Mouse (Mus musculus) inflammation-experienced regulatory T-cells, adult 6 months (primary cell): ENCODE measurements around the gene Adgrl3. TPM values are rescaled to one million over a fixed set of nuclear protein-coding genes. Genes with fewer than 3 reads are reported as not detected.

Experiments
- ATAC-seq: one replicate; pipeline ENCODE4 v1.8.0; 2017
- polyA plus RNA-seq, 3 experiments: library from polyadenylated mRNA; unstranded; fragments of 100-300 nt; shearing (Covaris generic); gene quantifications; one replicate each; pipeline ENCODE4 v1.2.1; 2017

Gene Adgrl3
- polyA plus RNA-seq, 3 experiments from 2014 or later, result 0.96 TPM; not detected in 2

- ATAC-seq, result no peak
Observed at GRCm38 (mm10) chr5:81582886-81583285, 562.9 kb downstream of the Adgrl3 start.

DNA sequence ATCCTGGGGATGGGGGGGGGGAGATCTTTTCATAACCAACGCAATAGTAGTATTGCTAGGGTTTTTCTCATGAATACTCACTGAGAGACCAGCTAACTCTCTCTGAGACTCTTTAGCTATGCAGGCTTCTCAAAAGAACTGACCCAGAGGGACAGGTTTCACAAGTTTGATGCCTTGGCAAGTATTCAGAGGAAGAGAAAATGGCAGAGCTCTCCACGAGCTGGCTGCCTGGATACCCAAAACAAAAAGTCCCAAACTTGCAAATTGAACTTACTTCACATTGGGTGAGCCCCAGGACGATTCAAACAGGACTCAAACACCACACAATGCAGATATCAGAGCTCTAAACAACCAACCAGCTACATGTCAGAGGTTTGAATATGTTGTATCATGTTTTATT lies 563.5 kb downstream of the Adgrl3 start:
- ATAC-seq, result no peak

DNA sequence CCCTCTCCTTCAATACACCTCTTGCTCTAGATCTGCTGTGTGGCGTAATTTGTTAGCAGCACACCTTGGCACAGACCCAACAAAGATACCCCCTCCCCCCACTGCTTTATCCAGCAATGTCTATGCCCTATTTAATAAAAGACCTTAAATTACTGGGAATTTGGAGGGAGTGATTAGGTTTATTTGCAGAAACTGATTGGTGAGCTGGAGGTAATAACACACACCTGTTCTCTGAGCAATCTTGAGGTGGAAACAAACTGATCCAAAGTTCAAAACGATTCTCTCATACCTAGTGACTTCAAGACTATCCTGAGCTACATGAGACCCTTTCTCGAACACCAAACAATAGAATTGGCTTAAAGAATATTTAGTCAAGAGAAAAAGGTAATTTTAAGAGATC lies 565.0 kb downstream of the Adgrl3 start:
- no peak for ATAC-seq

DNA sequence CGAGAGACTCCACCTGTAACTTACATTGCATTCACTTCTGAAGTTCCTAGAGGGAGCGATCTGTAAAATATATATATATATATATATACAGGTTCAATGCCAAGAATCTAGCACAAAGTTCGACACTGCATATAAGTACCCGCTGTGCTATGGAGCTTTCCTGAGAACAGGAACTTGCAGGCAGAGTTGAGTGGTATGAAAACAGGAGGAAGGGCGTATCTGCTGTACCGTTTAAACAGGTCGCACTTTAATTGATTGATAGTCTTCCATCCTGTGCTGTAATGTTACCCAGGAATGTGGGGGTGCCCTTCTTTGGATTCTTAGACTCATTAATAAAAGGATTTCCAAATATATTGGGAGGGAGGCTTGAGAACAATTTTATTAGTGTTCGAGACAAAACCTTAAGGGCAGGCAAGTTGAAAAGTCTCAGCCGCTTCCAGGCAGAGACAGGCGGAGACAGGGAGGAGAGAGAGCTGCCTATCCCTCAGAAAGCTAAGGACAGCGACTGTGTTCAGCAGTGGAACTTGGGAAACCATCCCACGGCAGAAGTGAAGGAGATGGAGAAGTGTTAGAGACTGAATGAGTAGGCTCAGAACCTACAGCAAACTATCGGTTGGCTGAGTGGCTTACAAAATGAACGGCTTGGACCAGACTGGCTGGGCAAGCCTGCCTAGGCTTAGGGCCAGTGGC lies 570.2 kb downstream of the Adgrl3 start:
- ATAC-seq, result no peak

DNA sequence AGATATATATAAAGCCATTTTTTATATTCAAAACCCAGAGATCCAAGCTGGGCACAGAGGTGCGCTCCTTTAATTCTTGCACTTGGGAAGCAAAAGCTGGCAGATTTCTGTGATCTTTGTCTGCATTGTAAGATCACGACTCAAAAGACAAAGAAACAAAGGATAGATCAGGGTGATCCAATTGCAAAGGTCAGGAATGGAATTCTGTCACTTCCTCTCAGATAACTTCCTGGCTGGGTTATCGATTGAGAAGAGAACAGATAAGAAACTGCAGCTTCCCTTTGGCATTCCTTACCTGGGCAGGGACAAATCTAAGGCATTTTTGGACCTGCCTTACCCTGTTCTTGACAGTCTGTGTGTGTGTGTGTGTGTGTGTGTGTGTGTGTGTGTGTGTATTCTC lies 571.5 kb downstream of the Adgrl3 start:
- no peak for ATAC-seq

GRCm38 (mm10) chr5:81593396-81593995 lies 573.6 kb downstream of the Adgrl3 start:
- ATAC-seq, result no peak

DNA sequence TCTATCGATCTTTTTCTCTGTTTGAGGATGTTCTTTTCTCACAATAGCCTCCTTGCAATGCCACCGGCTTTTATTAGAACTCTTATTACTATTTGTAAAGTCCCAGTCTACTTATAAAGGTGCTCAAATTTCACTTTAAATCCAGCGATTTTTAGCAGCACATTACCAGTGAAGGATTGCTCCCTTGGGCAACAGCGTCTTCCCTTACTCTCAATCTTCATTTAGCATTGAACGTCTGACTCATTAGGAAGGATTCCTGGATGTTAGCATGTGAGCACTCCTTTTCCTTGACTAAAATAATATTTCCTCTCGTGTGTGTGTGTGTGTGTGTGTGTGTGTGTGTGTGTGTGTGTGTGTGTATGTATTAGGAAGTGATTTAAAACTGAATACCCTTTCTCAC lies 578.1 kb downstream of the Adgrl3 start:
- no peak for ATAC-seq

DNA sequence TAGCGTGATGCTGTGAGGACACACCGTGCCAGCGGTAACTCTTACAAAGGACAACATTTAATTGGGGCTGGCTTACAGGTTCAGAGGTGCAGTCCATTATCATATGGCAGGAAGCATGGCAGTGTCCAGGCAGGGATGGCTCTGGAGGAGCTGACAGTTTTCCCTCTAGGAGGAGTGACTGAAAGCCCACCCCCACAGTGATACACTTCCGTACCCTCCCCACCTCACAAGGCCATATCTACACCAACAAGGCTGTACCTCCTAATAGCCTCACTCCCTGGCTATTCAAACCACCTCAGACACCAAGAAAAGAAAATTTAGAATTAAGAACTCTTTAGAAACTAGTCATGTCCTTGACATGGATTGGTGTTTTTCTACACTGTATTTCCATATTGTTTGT lies 583.0 kb downstream of the Adgrl3 start:
- no peak for ATAC-seq

DNA sequence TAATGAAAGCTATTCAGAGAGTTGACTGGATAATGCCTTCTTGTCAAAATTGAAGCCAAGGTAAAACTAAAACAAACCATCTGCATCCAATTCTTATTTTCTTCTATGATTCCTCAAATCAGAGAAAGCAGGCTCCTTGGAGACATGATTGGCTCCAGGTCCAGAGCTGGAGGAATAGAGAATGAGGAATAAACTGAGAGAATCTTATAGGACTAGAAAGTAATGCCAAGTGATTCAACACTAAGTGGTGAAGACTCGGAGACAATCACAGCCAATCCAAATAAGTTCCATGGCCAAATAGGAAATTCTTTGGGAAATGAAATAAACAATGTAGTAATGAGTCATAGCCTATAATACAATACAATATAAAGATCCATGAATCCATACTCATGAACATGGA lies 585.7 kb downstream of the Adgrl3 start:
- ATAC-seq, result no peak

DNA sequence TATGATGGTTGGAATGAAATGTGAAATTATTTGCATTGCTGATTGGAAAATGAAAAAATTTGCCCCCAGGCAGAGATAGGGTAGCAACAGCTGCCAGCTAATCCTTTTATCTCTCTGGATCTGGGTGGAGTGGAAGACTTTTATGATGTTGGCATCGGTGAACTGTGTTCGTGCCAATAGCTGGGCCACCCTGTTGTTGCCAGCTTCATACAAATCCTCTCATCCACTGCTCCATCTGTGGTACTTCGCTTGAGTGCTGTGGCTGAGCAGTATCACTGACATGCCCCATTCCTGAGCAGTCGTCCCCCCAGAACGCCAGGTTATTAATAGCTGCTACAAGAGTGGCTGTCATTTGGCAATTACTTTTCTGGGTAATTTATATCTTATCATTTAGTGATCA lies 590.3 kb downstream of the Adgrl3 start:
- no peak for ATAC-seq

DNA sequence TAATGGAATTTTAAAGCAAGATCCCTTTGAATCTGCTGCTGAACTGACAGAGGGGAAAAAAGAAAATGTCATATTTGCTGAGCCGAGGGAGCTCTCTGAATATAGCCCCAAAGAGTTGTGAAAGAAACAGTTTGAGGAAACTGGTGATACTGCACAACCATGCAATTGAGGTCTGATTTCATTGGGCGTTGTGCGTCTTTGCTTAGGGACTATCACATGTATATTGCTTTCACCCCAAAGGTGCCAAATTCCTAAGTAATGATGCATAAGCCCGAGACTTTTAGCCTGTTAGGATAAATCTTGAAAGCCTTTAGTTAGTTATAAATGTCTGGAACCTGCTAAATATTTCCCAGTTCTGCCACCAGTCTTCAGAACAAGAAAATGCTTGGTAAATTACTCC lies 594.7 kb downstream of the Adgrl3 start:
- no peak for ATAC-seq

DNA sequence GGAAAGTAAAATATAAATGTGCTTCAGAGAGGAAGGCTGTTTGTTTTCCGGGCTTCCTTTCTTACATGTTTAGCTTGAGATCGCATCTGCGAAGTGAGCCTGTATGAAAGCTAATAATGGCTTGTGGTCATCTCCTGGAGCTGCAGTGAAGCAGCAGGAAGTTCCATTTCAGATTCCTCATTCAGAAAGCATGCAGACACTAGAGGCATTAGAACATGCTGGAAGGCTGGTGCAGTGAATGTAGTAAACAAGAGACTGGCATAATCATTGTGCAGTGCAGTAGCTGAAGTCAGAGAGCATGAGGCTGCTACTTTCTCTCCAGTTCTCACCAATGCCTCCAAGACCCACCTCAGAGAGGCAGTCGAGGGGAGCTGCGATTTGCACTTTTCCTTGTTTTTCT lies 601.2 kb downstream of the Adgrl3 start:
- ATAC-seq, result no peak

DNA sequence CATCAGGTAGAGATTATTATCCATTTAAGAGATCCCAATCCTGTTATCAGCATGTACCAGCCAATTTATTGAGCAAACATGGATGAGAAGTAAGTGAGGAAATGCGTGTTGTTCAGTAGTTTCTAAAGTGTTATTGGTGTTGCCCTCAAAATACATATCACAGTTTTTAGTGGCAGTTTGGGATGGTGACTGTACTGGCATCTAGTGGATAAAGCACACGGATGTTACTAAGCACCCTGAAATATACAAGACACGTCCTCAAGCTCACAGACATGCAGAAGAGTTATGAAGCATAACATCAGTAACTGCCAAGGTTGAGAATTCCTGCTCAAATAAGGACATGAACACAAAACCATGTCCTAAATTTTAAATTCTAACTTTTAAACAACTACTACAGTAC lies 601.8 kb downstream of the Adgrl3 start:
- ATAC-seq, result no peak

- ATAC-seq, result no peak
Observed at GRCm38 (mm10) chr5:81623846-81624245, 603.9 kb downstream of the Adgrl3 start.

GRCm38 (mm10) chr5:81636169-81636568 lies 616.2 kb downstream of the Adgrl3 start:
- no peak for ATAC-seq

DNA sequence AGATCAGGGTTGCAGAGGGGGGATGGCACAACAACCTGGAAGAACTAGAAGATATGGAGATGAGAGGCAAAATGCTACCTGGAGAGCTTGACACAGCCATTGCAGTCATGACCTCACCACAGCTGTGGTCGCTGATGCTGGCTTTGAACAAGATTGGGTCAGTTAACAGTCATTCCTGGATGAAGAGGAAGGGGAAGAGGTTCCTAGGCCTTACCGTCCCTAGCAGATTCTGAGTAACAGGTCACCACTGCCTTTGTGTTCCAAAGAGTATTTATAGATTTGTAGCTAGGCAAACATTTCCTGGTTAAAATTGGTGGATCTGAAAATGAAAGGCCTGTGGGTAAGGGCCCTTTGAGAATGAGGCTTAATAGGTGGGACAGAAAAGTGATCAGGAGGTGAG lies 618.5 kb downstream of the Adgrl3 start:
- no peak for ATAC-seq

GRCm38 (mm10) chr5:81640118-81640517 lies 620.2 kb downstream of the Adgrl3 start:
- ATAC-seq, result no peak

GRCm38 (mm10) chr5:81645557-81645956 lies 625.6 kb downstream of the Adgrl3 start:
- ATAC-seq, result no peak

- ATAC-seq, result no peak
Observed at GRCm38 (mm10) chr5:81653941-81654340, 634.0 kb downstream of the Adgrl3 start.

DNA sequence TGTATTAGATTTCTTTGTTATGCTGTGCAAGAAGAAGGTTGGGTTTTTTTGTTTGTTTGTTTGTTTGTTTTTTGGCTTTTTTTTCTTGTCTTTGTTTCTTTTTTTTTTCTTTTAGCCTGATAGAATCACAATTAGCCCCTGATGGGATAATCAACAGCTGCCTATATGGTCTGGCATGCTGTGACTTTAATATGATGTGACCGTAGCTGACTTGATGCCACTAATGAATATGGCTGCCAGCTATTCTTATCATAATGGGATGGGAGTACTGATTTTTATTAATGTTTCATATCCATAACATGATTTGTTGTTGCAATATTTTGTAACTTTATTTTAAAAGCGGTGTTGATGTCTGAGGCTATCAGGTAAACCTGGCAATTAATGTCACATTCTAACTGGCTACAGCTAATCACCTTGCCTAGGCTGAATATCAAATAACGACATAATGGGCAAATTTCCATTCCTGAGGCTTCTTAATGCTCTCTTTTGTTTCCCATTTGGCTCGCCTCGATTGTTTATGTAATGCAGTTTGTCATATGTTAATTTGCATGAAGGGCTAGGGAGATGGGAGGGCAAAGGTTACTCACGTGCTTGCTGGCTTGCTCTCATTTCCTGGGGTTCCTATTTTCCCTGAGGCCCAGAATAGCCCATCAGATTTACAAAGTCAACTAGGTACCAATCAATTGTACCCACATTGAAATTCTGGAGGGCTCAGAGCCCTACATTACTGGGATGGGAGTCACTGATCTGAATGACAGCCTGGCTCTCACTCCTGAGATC lies 641.9 kb downstream of the Adgrl3 start:
- ATAC-seq, result no peak

DNA sequence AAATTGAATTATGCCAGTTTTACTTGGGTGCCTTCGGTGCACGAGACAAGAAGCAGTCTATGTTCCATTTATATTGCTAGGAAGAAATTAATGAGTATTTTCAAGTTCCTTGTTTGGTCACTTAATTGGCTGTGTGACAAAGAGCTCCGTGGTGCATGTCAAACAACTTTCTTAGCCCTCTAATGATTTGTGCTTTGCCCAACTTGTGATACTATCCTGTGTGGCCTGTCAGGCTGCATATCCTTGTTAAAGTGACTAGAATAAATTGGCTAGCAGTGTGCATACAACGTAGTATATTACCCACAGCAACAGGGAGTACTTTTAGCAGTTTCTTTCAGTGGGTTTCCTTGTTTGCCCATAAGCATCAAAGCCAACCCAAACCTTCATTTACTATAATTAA lies 651.1 kb downstream of the Adgrl3 start:
- ATAC-seq, result no peak

- no peak for ATAC-seq
Observed at GRCm38 (mm10) chr5:81674275-81674974, 654.5 kb downstream of the Adgrl3 start.

DNA sequence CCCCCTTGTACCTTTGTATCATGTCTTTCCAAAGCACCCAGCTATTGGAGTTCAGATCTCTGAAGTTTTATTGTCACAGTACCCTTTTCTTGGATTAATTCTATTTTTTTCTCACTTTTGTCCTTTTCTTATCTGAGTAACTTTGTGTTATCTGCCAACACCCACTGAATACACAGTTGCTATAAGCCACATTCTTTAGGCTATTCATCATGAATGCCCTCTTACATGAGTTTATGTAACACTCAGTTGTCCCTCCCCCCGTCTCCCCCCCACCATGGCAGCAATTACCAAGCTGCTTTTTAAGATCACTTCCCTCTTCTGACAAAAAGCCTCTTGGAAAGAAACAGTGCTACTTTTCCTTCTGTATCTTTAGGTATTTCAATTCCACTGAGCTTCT lies 655.0 kb downstream of the Adgrl3 start:
- no peak for ATAC-seq
